In the genomic region with DNA sequence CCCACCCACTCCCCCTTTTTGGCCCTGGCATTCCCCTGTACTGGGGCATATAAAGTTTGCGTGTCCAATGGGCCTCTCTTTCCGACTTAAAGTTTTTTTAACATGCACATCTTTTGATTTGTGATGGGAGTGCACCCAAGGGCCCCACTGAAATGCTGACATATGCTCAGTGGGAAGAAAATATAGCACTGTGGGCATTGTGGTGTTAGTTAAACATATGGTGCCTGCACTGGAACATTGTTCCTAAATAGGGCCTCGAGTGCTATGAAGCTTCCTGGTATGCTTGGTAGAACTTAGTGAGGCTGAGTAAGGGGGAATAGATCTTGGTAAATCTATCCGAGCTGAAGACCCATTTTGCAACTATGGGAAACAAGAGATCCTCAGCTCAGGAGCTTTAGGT, we compare ENCODE assay signal across 18 mouse cellular contexts.
DNase-seq lines count a peak whose midpoint lies in the region; ATAC-seq lines count a peak whose summit lies in the region.
"Had no signal": no experiment of that assay in that cellular context is flagged by ENCODE, and none has a peak within 500 bp of the region (broad histone marks: within the 10 kb centered on the region; RNA-seq: fewer than 3 reads in every experiment).

No protein-coding gene starts in this region.

- intact Hi-C loops in left cerebral cortex, postnatal 4 days (cut with DNase I): no loop called here

- no peak for DNase-seq in frontal cortex, postnatal 14 days (ENCODE audit: low spot score in 2 of 2)
- DNase-seq in left cerebral cortex, adult 9 months (ENCODE audit: low spot score in 2 of 2): peak; percentile 15 to 41
- DNase-seq in left cerebral cortex, postnatal 4 days: no peak
- peak; percentile 29 to 64 for DNase-seq in frontal cortex, postnatal 36 days (ENCODE audit: low spot score in 2 of 2)
- DNase-seq in right cerebral cortex, postnatal 25 days: peak; percentile 29
- no peak for DNase-seq in lung, postnatal 10 days
- DNase-seq: adrenal gland, postnatal 14 days; B cell, adult 2 months; cerebellum, adult 18-20 months; cerebellum, postnatal 10 days; embryo, embryonic 11 days; gastrocnemius, postnatal 10 days; heart, adult 18-20 months; heart, postnatal 10 days had no signal

- ATAC-seq in frontal cortex, adult (ENCODE audit: low TSS enrichment): peak; percentile 100
- no peak for ATAC-seq in CD4-positive, CD25-positive, alpha-beta regulatory T cell, adult 4 months
- ATAC-seq: forebrain, embryonic 15.5 days; hindbrain, postnatal 0 days had no signal

Comparison
In these comparisons a context has a peak if more than half of its experiments do, and no peak if none do; other contexts are left out.
1. DNase-seq: peak in left cerebral cortex, adult 9 months (2 of 2), frontal cortex, postnatal 36 days (2 of 2) and right cerebral cortex, postnatal 25 days (single experiment); none in frontal cortex, postnatal 14 days (0 of 2), left cerebral cortex, postnatal 4 days (single experiment) and lung, postnatal 10 days (single experiment).